Comparison of ENCODE assay signal across 12 mouse cellular contexts in the genomic region with DNA sequence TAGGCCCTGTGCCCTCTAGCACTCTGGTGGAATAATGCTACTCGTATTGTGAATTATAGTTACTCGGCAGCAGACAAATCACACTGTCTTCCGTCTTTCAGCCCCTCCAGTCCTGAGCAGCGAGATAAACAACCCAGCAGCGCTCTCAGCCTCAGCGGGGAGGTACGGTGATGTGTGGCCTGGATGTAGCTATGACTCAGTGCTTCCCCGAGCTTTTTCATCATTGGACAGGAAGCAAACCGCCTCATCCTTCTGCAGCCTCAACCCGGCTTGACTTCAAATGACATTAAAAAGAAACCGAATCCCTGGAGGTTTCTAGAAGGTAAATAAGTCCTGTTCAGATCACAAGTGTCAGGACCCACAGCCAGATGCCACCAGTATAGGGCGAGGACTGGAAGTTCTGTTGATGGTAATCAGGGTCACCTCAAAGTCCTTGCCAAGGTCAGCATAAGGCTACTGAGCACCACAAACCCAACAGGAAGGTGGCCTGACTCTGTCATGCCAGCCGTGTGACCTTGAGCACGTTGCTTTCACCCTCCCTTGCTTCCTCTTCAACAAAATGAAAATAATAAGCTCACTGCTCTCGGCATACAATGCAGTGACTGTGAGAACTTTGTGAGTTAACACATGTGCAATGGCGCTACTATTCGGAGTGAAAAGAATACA.
DNase-seq lines count a peak whose midpoint lies in the region; ATAC-seq lines count a peak whose summit lies in the region.
"Had no signal": no experiment of that assay in that cellular context is flagged by ENCODE, and none has a peak within 500 bp of the region (broad histone marks: within the 10 kb centered on the region; RNA-seq: fewer than 3 reads in every experiment).

No protein-coding gene starts in this region.

- H3K4me1 ChIP-seq in megakaryocyte, embryonic 14.5 days: peaks cover 46% of the 10 kb centered on the region

- no peaks in the 10 kb centered on the region for H3K9me3 ChIP-seq in megakaryocyte, embryonic 14.5 days

- peaks cover 15% of the 10 kb centered on the region for H3K27me3 ChIP-seq in megakaryocyte, embryonic 14.5 days (replicated peaks)

- peak overlapping the region; percentile 71 for H3K4me3 ChIP-seq in megakaryocyte, embryonic 14.5 days (replicated peaks)

- no peaks in the 10 kb centered on the region for H3K36me3 ChIP-seq in megakaryocyte, embryonic 14.5 days (replicated peaks; ENCODE audit: low read length)

- DNase-seq in kidney, adult 9 months: peak; percentile 30
- DNase-seq in kidney, postnatal 4 days: no peak
- peak; percentile 35 for DNase-seq in adrenal gland, postnatal 10 days
- DNase-seq in cerebellum, adult 9-11 months: no peak
- no peak for DNase-seq in urinary bladder, postnatal 14 days (ENCODE audit: low spot score)
- DNase-seq in heart, postnatal 4 days: no peak
- DNase-seq: layer of hippocampus, adult 9-11 months; left cerebral cortex, postnatal 4 days; midbrain, embryonic 14.5 days had no signal

- peak; percentile 97 for ATAC-seq in CD4-positive, CD25-positive, alpha-beta regulatory T cell, adult 4 months
- ATAC-seq: hindbrain, embryonic 16.5 days had no signal

Comparison
In these comparisons a context has a peak if more than half of its experiments do, and no peak if none do; other contexts are left out.
1. DNase-seq: peak in kidney, adult 9 months (single experiment) and adrenal gland, postnatal 10 days (single experiment); none in kidney, postnatal 4 days (0 of 2), cerebellum, adult 9-11 months (single experiment), urinary bladder, postnatal 14 days (single experiment) and heart, postnatal 4 days (single experiment).